Mouse (Mus musculus): ENCODE measurements around the gene Zfp385c. TPM values are rescaled to one million over a fixed set of nuclear protein-coding genes. Genes with fewer than 3 reads are reported as not detected.

Zfp385c gene
- polyA plus RNA-seq, 1 experiment from 2014 or later = 2.5 TPM

GRCm38 (mm10) chr11:100598074-100598473, 94.2 kb downstream of the Zfp385c start:
- Histone ChIP-seq H3K9ac (ENCODE audit: low read depth, low read length) (no peak overlapping the region), H3K4me3 (replicated peaks; ENCODE audit: low read depth, low read length) (no peak overlapping the region), H3K4me1 (replicated peaks; ENCODE audit: insufficient read depth, low read length) (no peaks in the 10 kb centered on the region), H3K9me3 (replicated peaks; ENCODE audit: low read length) (no peaks in the 10 kb centered on the region), H3K27ac (no peak overlapping the region), H3K27me3 (ENCODE audit: insufficient read depth, low read length) (no peaks in the 10 kb centered on the region), H3K36me3 (ENCODE audit: insufficient read depth, low read length) (peaks cover 54% of the 10 kb centered on the region), H3K4me2 (ENCODE audit: low read length) (no peak overlapping the region)
- no peak for DNase-seq (ENCODE audit: low spot score)
- WGBS = 44% methylated on average over 4 of the region's 4 CpGs
- no peak for TF ChIP-seq CTCF (IDR thresholded peaks at IDR 0.05; ENCODE audit: low read depth)
- no peak for ATAC-seq (replicated peaks; ENCODE audit: low FRiP score, low read depth)

- DNase-seq (ENCODE audit: low spot score) (no peak), ATAC-seq (replicated peaks; ENCODE audit: low FRiP score, low read depth) (no peak)
- Histone ChIP-seq H3K4me2 (ENCODE audit: low read length) (no peak overlapping the region), H3K9ac (ENCODE audit: low read depth, low read length) (no peak overlapping the region), H3K36me3 (ENCODE audit: insufficient read depth, low read length) (peaks cover 72% of the 10 kb centered on the region), H3K4me1 (replicated peaks; ENCODE audit: insufficient read depth, low read length) (no peaks in the 10 kb centered on the region), H3K9me3 (replicated peaks; ENCODE audit: low read length) (no peaks in the 10 kb centered on the region), H3K27ac (no peak overlapping the region), H3K4me3 (replicated peaks; ENCODE audit: low read depth, low read length) (no peak overlapping the region), H3K27me3 (ENCODE audit: insufficient read depth, low read length) (no peaks in the 10 kb centered on the region)
- WGBS = 80% methylated on average over 4 of the region's 4 CpGs
- no peak for TF ChIP-seq CTCF (IDR thresholded peaks at IDR 0.05; ENCODE audit: low read depth)
Observed at GRCm38 (mm10) chr11:100595533-100595932, 96.7 kb downstream of the Zfp385c start.

- 81% methylated on average over 7 of the region's 7 CpGs for WGBS
- ATAC-seq (replicated peaks; ENCODE audit: low FRiP score, low read depth) (no peak), DNase-seq (ENCODE audit: low spot score) (no peak)
- no peaks in the 10 kb centered on the region for H3K27me3 ChIP-seq (ENCODE audit: insufficient read depth, low read length)
- no peak overlapping the region for H3K4me3 ChIP-seq (replicated peaks; ENCODE audit: low read depth, low read length)
- no peak for TF ChIP-seq CTCF (IDR thresholded peaks at IDR 0.05; ENCODE audit: low read depth)
- no peak overlapping the region for H3K9ac ChIP-seq (ENCODE audit: low read depth, low read length)
- no peak overlapping the region for H3K27ac ChIP-seq
- peaks cover 72% of the 10 kb centered on the region for H3K36me3 ChIP-seq (ENCODE audit: insufficient read depth, low read length)
- no peak overlapping the region for H3K4me2 ChIP-seq (ENCODE audit: low read length)
- H3K4me1 ChIP-seq (replicated peaks; ENCODE audit: insufficient read depth, low read length) = no peaks in the 10 kb centered on the region
- no peaks in the 10 kb centered on the region for H3K9me3 ChIP-seq (replicated peaks; ENCODE audit: low read length)
Observed at GRCm38 (mm10) chr11:100594608-100595007, 97.6 kb downstream of the Zfp385c start.

- no peak for TF ChIP-seq CTCF (IDR thresholded peaks at IDR 0.05; ENCODE audit: low read depth)
- no peak overlapping the region for H3K9ac ChIP-seq (ENCODE audit: low read depth, low read length)
- no peaks in the 10 kb centered on the region for H3K27me3 ChIP-seq (ENCODE audit: insufficient read depth, low read length)
- H3K36me3 ChIP-seq (ENCODE audit: insufficient read depth, low read length) = peaks cover 75% of the 10 kb centered on the region
- no peaks in the 10 kb centered on the region for H3K4me1 ChIP-seq (replicated peaks; ENCODE audit: insufficient read depth, low read length)
- H3K4me3 ChIP-seq (replicated peaks; ENCODE audit: low read depth, low read length) = no peak overlapping the region
- no peak overlapping the region for H3K4me2 ChIP-seq (ENCODE audit: low read length)
- DNase-seq (ENCODE audit: low spot score) (no peak), ATAC-seq (replicated peaks; ENCODE audit: low FRiP score, low read depth) (no peak)
- no peaks in the 10 kb centered on the region for H3K9me3 ChIP-seq (replicated peaks; ENCODE audit: low read length)
- H3K27ac ChIP-seq = no peak overlapping the region
- WGBS = 81% methylated on average over 11 of the region's 11 CpGs
Observed at GRCm38 (mm10) chr11:100592346-100593046, 99.8 kb downstream of the Zfp385c start.

- Histone ChIP-seq H3K27ac (no peak overlapping the region), H3K4me2 (ENCODE audit: low read length) (no peak overlapping the region), H3K4me3 (replicated peaks; ENCODE audit: low read depth, low read length) (no peak overlapping the region), H3K9ac (ENCODE audit: low read depth, low read length) (no peak overlapping the region), H3K36me3 (ENCODE audit: insufficient read depth, low read length) (peaks cover 89% of the 10 kb centered on the region), H3K9me3 (replicated peaks; ENCODE audit: low read length) (no peaks in the 10 kb centered on the region), H3K27me3 (ENCODE audit: insufficient read depth, low read length) (no peaks in the 10 kb centered on the region), H3K4me1 (replicated peaks; ENCODE audit: insufficient read depth, low read length) (no peaks in the 10 kb centered on the region)
- TF ChIP-seq CTCF (IDR thresholded peaks at IDR 0.05; ENCODE audit: low read depth) = no peak
- ATAC-seq (replicated peaks; ENCODE audit: low FRiP score, low read depth) = no peak
- WGBS = 93% methylated on average over 2 of the region's 2 CpGs
- DNase-seq (ENCODE audit: low spot score) = no peak
Observed at GRCm38 (mm10) chr11:100588462-100588861, 103.8 kb downstream of the Zfp385c start.

GRCm38 (mm10) chr11:100585148-100585547, 107.1 kb downstream of the Zfp385c start:
- 96% methylated on average over 3 of the region's 3 CpGs for WGBS
- no peak overlapping the region for H3K4me3 ChIP-seq (replicated peaks; ENCODE audit: low read depth, low read length)
- ATAC-seq (replicated peaks; ENCODE audit: low FRiP score, low read depth) = no peak

GRCm38 (mm10) chr11:100584561-100584961, 107.7 kb downstream of the Zfp385c start:
- TF ChIP-seq CTCF (IDR thresholded peaks at IDR 0.05; ENCODE audit: low read depth) = no peak
- ATAC-seq (replicated peaks; ENCODE audit: low FRiP score, low read depth) = no peak
- H3K27me3 ChIP-seq (ENCODE audit: insufficient read depth, low read length) = no peaks in the 10 kb centered on the region
- H3K4me2 ChIP-seq (ENCODE audit: low read length) = no peak overlapping the region
- H3K9me3 ChIP-seq (replicated peaks; ENCODE audit: low read length) = no peaks in the 10 kb centered on the region
- no peak overlapping the region for H3K4me3 ChIP-seq (replicated peaks; ENCODE audit: low read depth, low read length)
- DNase-seq (ENCODE audit: low spot score) = no peak
- H3K9ac ChIP-seq (ENCODE audit: low read depth, low read length) = no peak overlapping the region
- peaks cover 79% of the 10 kb centered on the region for H3K36me3 ChIP-seq (ENCODE audit: insufficient read depth, low read length)
- H3K27ac ChIP-seq = no peak overlapping the region
- H3K4me1 ChIP-seq (replicated peaks; ENCODE audit: insufficient read depth, low read length) = no peaks in the 10 kb centered on the region
- WGBS = 92% methylated on average over 7 of the region's 7 CpGs

More at GRCm38 (mm10) chr11:100585148-100585547, 107.1 kb downstream of the Zfp385c start:
- H3K4me1 ChIP-seq (replicated peaks; ENCODE audit: insufficient read depth, low read length) = no peaks in the 10 kb centered on the region
- TF ChIP-seq CTCF (IDR thresholded peaks at IDR 0.05; ENCODE audit: low read depth) = no peak
- no peaks in the 10 kb centered on the region for H3K27me3 ChIP-seq (ENCODE audit: insufficient read depth, low read length)
- H3K4me2 ChIP-seq (ENCODE audit: low read length) = no peak overlapping the region
- H3K9ac ChIP-seq (ENCODE audit: low read depth, low read length) = no peak overlapping the region
- DNase-seq (ENCODE audit: low spot score) = no peak
- peaks cover 84% of the 10 kb centered on the region for H3K36me3 ChIP-seq (ENCODE audit: insufficient read depth, low read length)
- no peaks in the 10 kb centered on the region for H3K9me3 ChIP-seq (replicated peaks; ENCODE audit: low read length)
- no peak overlapping the region for H3K27ac ChIP-seq

Data from kidney, postnatal 0 days (tissue).